Mouse (Mus musculus): ENCODE results near the gene Lgr6.

DNA sequence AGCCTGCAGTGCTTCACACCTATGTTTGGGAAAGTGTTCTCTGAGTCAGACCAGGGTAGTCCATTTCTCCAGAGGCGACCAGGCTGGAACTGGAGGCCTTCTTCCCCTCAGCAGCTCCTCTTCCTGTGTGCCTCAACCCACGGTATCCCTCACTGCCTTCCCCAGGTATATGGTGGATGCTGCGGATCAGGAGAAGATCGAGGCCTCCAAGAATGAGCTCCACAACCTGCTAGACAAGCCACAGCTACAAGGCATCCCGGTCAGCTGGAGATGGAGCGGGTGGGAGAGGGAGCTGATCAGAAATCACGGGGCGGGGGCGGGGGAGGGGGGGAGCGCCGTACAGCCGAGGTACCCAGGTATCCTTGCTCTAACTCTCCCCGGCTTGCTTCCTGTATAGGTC, 48.9 kb upstream of the Lgr6 start:
- TF ChIP-seq POLR2AphosphoS5 (IDR thresholded peaks at IDR 0.05; ENCODE audit: insufficient replicate concordance, low read depth, low read length) = no peak
- TF ChIP-seq CTCF (IDR thresholded peaks at IDR 0.05; ENCODE audit: low read depth, low read length) = no peak
- TF ChIP-seq GATA1 (IDR thresholded peaks at IDR 0.05; ENCODE audit: borderline replicate concordance, low read length) = no peak
- no peak for TF ChIP-seq GATA2 (IDR thresholded peaks at IDR 0.05; ENCODE audit: borderline replicate concordance, low read depth, low read length)
